In the genomic region with DNA sequence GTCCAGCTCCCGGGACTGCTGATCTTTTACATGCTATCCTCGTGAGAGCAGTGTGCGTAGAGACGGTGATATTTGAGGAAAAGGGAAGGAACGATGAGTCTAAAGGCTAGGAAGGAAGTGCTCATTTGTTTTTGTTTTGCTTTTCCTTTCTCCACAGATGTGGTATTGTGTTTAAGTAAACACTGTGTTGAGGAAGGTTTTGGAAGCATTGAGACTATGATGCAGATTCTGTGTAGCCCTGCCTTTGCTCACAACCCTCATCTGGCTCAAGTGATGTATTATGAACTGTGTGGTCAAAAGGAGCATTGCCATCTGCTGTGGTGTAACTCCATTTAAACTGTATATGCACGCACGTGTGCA, we compare ENCODE assay signal across 18 mouse cellular contexts. TPM values are rescaled to one million over a fixed set of nuclear protein-coding genes. Genes with fewer than 3 reads are reported as not detected.
A peak's percentile ranks its signal among the peaks of the same experiment; 100 is the strongest.
DNase-seq lines count a peak whose midpoint lies in the region; ATAC-seq and TF ChIP-seq lines count a peak whose summit lies in the region.
"Had no signal": no experiment of that assay in that cellular context is flagged by ENCODE, and none has a peak within 500 bp of the region (broad histone marks: within the 10 kb centered on the region; RNA-seq: fewer than 3 reads in every experiment).

No protein-coding gene starts in this region.

- no peaks in the 10 kb centered on the region; the same call in 1 of the 2 replicates for H3K9me3 ChIP-seq in heart, embryonic 16.5 days (replicated peaks; ENCODE audit: control insufficient read depth, low read length)
- no peaks in the 10 kb centered on the region for H3K9me3 ChIP-seq in limb, embryonic 15.5 days
- H3K9me3 ChIP-seq: liver, embryonic 15.5 days had no signal

- peak overlapping the region; percentile 33 for H3K27ac ChIP-seq in heart, embryonic 16.5 days (ENCODE audit: low read length)
- peak overlapping the region; percentile 51 for H3K27ac ChIP-seq in liver, adult 2 months (replicated peaks; ENCODE audit: insufficient read depth, low read depth, low read length)
- peak overlapping the region; percentile 80 for H3K27ac ChIP-seq in limb, embryonic 15.5 days
- H3K27ac ChIP-seq: liver, embryonic 15.5 days had no signal

- H3K4me1 ChIP-seq in heart, embryonic 16.5 days (ENCODE audit: control insufficient read depth, insufficient read depth, low read length), result no peaks in the 10 kb centered on the region
- H3K4me1 ChIP-seq in liver, adult 2 months (ENCODE audit: control insufficient read depth, insufficient read depth, low read length), result peaks cover 2% of the 10 kb centered on the region; the same call in 1 of the 2 replicates
- no peaks in the 10 kb centered on the region for H3K4me1 ChIP-seq in limb, embryonic 15.5 days

- H3K9ac ChIP-seq in heart, embryonic 16.5 days (ENCODE audit: low read length), result no peak overlapping the region
- no peak overlapping the region for H3K9ac ChIP-seq in liver, adult 2 months (ENCODE audit: low read depth, low read length)
- H3K9ac ChIP-seq in limb, embryonic 15.5 days, result no peak overlapping the region
- H3K9ac ChIP-seq: liver, embryonic 15.5 days had no signal

- no peaks in the 10 kb centered on the region for H3K79me2 ChIP-seq in liver, adult 2 months (ENCODE audit: control insufficient read depth, insufficient read depth, low read length)

- no peak for DNase-seq in heart, adult 9 months (ENCODE audit: low spot score in 2 of 2)
- DNase-seq in liver, adult 2 months (ENCODE audit: extremely low read depth, low read depth, low spot score), result no peak
- no peak for DNase-seq in liver
- DNase-seq in brain, embryonic 14.5 days (ENCODE audit: low read depth), result peak; percentile 1
- no peak for DNase-seq in adrenal gland, postnatal 10 days
- no peak for DNase-seq in natural killer cell, adult 2 months (ENCODE audit: low spot score in 2 of 2)
- DNase-seq: adrenal gland, adult 8-10 months; cerebellum, adult 9-10 months; gastrocnemius, postnatal 10 days; heart, postnatal 14 days; layer of hippocampus, adult 9-11 months; thymus, postnatal 25 days had no signal

- no peak for ATAC-seq in heart, embryonic 16.5 days (replicated peaks; ENCODE audit: extremely low read depth, insufficient read depth, low FRiP score)
- ATAC-seq in limb, embryonic 15.5 days (ENCODE audit: insufficient number of reproducible peaks, low FRiP score, low TSS enrichment, low read depth), result peak; percentile 24; the same call in 1 of the 2 replicates
- ATAC-seq: forebrain, embryonic 16.5 days; hindbrain, embryonic 16.5 days had no signal

- no peaks in the 10 kb centered on the region for H3K27me3 ChIP-seq in heart, embryonic 16.5 days (ENCODE audit: control insufficient read depth, insufficient read depth, low read length)
- no peaks in the 10 kb centered on the region for H3K27me3 ChIP-seq in liver, adult 2 months (ENCODE audit: control insufficient read depth, insufficient read depth, low read length)
- no peaks in the 10 kb centered on the region for H3K27me3 ChIP-seq in limb, embryonic 15.5 days

- no peaks in the 10 kb centered on the region for H3K36me3 ChIP-seq in heart, embryonic 16.5 days (ENCODE audit: control insufficient read depth, insufficient read depth)
- H3K36me3 ChIP-seq in liver, adult 2 months (ENCODE audit: control insufficient read depth, insufficient read depth, low read length), result no peaks in the 10 kb centered on the region
- H3K36me3 ChIP-seq in limb, embryonic 15.5 days, result no peaks in the 10 kb centered on the region
- H3K36me3 ChIP-seq: liver, embryonic 15.5 days had no signal

- no peak for TF ChIP-seq POLR2A in liver, adult 2 months (IDR thresholded peaks at IDR 0.05; ENCODE audit: extremely low read depth, insufficient read depth, low read length)
- TF ChIP-seq POLR2A in brain, embryonic 14.5 days (IDR thresholded peaks at IDR 0.05; ENCODE audit: borderline replicate concordance, extremely low read depth, insufficient read depth, insufficient read length, poor library complexity, severe bottlenecking), result no peak

- TF ChIP-seq CTCF in liver, adult 2 months (IDR thresholded peaks at IDR 0.05; ENCODE audit: low read depth, low read length), result no peak
- TF ChIP-seq CTCF in brain, embryonic 14.5 days (IDR thresholded peaks at IDR 0.05; ENCODE audit: borderline replicate concordance, extremely low read depth, insufficient read depth, insufficient read length), result no peak

- H3K4me2 ChIP-seq in heart, embryonic 16.5 days (ENCODE audit: low read depth, low read length), result no peak overlapping the region
- H3K4me2 ChIP-seq in limb, embryonic 15.5 days, result no peak overlapping the region
- H3K4me2 ChIP-seq: liver, embryonic 15.5 days had no signal

- H3K4me3 ChIP-seq in heart, embryonic 16.5 days (ENCODE audit: low read length), result no peak overlapping the region
- H3K4me3 ChIP-seq in liver, adult 2 months (ENCODE audit: insufficient read depth, low read depth, low read length), result no peak overlapping the region
- H3K4me3 ChIP-seq in limb, embryonic 15.5 days, result no peak overlapping the region
- H3K4me3 ChIP-seq: erythroblast, embryonic 14.5 days; liver, embryonic 15.5 days had no signal

- WGBS in heart, embryonic 16.5 days, result 57% methylated on average over 7 of the region's 7 CpGs
- WGBS in liver, adult 2 months, result 75% methylated on average over 7 of the region's 7 CpGs
- 67% methylated on average over 7 of the region's 7 CpGs for whole genome bisulfite sequencing in limb, embryonic 15.5 days

RNA-seq across cellular contexts. Expression of gene Stard9, which starts 24.0 kb away (rescaled TPM):
- 3.6 and 4.9 TPM in 2 replicates for polyA plus RNA-seq in heart, embryonic 16.5 days (2015; fragmentation: Nextera tagmentation; extraction: Ambion mirVana)
- total RNA-seq in liver, adult 2 months (2014; rRNA removed), result 3.3 and 4.4 TPM in 2 replicates
- polyA plus RNA-seq in liver, adult 2 months (2012; rRNA removed), result 0.78 and 1.4 TPM in 2 replicates
- 14.6 and 16.1 TPM in 2 replicates for polyA plus RNA-seq in brain, embryonic 14.5 days (2012; rRNA removed)
- 6.1 and 7.5 TPM in 2 replicates for polyA plus RNA-seq in limb, embryonic 15.5 days (2015; fragmentation: Nextera tagmentation; extraction: Ambion mirVana)
- 10 to 100 TPM; 11.6 to 23.7 TPM for total RNA-seq in adrenal gland, postnatal 10 days (2021)

RNA-seq across cellular contexts. Expression of gene Lrrc57, which starts 43.6 kb away (rescaled TPM):
- polyA plus RNA-seq in heart, embryonic 16.5 days (2015; fragmentation: Nextera tagmentation; extraction: Ambion mirVana), result 22.5 and 25.7 TPM in 2 replicates
- 8.7 and 10.1 TPM in 2 replicates for total RNA-seq in liver, adult 2 months (2014; rRNA removed)
- 6.3 and 7.0 TPM in 2 replicates for polyA plus RNA-seq in liver, adult 2 months (2012; rRNA removed)
- polyA plus RNA-seq in brain, embryonic 14.5 days (2012; rRNA removed), result 21.2 and 27.8 TPM in 2 replicates
- 24.4 and 25.4 TPM in 2 replicates for polyA plus RNA-seq in limb, embryonic 15.5 days (2015; fragmentation: Nextera tagmentation; extraction: Ambion mirVana)
- total RNA-seq in adrenal gland, postnatal 10 days (2021), result 10 to 100 TPM; 13.5 to 18.1 TPM

RNA-seq across cellular contexts. Expression of gene Haus2, which starts 43.7 kb away (rescaled TPM):
- polyA plus RNA-seq in heart, embryonic 16.5 days (2015; fragmentation: Nextera tagmentation; extraction: Ambion mirVana), result 17.7 and 19.3 TPM in 2 replicates
- 8.2 and 8.7 TPM in 2 replicates for total RNA-seq in liver, adult 2 months (2014; rRNA removed)
- polyA plus RNA-seq in liver, adult 2 months (2012; rRNA removed), result 1.8 and 2.2 TPM in 2 replicates
- 17.1 and 19.0 TPM in 2 replicates for polyA plus RNA-seq in brain, embryonic 14.5 days (2012; rRNA removed)
- polyA plus RNA-seq in limb, embryonic 15.5 days (2015; fragmentation: Nextera tagmentation; extraction: Ambion mirVana), result 21.8 and 23.2 TPM in 2 replicates
- total RNA-seq in adrenal gland, postnatal 10 days (2021), result 10 to 100 TPM; 14.1 to 14.9 TPM
